Mouse (Mus musculus) embryonic facial prominence, embryonic 11.5 days (tissue): Measurements from ENCODE around the gene Slc16a7. TPM values are rescaled to one million over a fixed set of nuclear protein-coding genes. Genes with fewer than 3 reads are reported as not detected.

Experiments used
- ATAC-seq: fragments of 200-750 bp; cut with Nextera tagmentation; replicated peaks from 2 replicates; pipeline ENCODE4 v1.8.0; 2017; ENCODE audit warnings: low read depth; ENCODE audit not compliant: insufficient number of reproducible peaks, low FRiP score, low TSS enrichment
- DNase-seq: peaks from one replicate; pipeline ENCODE4 v3.0.0-alpha.2; 2015; ENCODE audit warnings: low spot score
- H3K27ac ChIP-seq: fragments of 300-500 bp; sonication (generic); replicated peaks from 2 replicates; pipeline ENCODE4 v1.5.1; 2014; ENCODE audit warnings: mild to moderate bottlenecking, low read depth, low read length, control low read depth
- H3K27me3 ChIP-seq: fragments of 300-500 bp; sonication (generic); 2 replicates; pipeline ENCODE4 v1.6.1; 2014; ENCODE audit warnings: mild to moderate bottlenecking, low read length, moderate library complexity, mixed read lengths; ENCODE audit not compliant: control insufficient read depth, insufficient read depth
- H3K36me3 ChIP-seq: fragments of 300-500 bp; sonication (generic); replicated peaks from 2 replicates; pipeline ENCODE4 v1.6.1; 2014; ENCODE audit warnings: low read depth, mild to moderate bottlenecking, low read length, moderate library complexity, mixed read lengths; ENCODE audit not compliant: control insufficient read depth, insufficient read depth
- H3K4me1 ChIP-seq: fragments of 300-500 bp; sonication (generic); 2 replicates; pipeline ENCODE4 v1.6.1; 2014; ENCODE audit warnings: low read length, mixed read lengths; ENCODE audit not compliant: control insufficient read depth, insufficient read depth
- H3K4me2 ChIP-seq: fragments of 300-500 bp; sonication (generic); 2 replicates; pipeline ENCODE4 v1.6.1; 2014; ENCODE audit warnings: low read depth, mild to moderate bottlenecking, control low read depth, low read length, moderate library complexity
- H3K4me3 ChIP-seq: fragments of 300-500 bp; sonication (generic); 2 replicates; pipeline ENCODE4 v1.5.1; 2014; ENCODE audit warnings: low read depth, low read length, control low read depth
- H3K9ac ChIP-seq: fragments of 300-500 bp; sonication (generic); replicated peaks from 2 replicates; pipeline ENCODE4 v1.6.1; 2014; ENCODE audit warnings: mild to moderate bottlenecking, control low read depth, low read length
- H3K9me3 ChIP-seq: fragments of 300-500 bp; sonication (generic); replicated peaks from 2 replicates; pipeline ENCODE4 v1.6.1; 2016; ENCODE audit warnings: mild to moderate bottlenecking, low read length, inconsistent platforms, mixed read lengths; ENCODE audit not compliant: control insufficient read depth
- WGBS: fragments of 180-500 bp; shearing (Covaris S2); extraction: QIAGEN DNeasy Blood & Tissue Kit; methylation state at CpG from one replicate; pipeline ENCODE4 v1.1.7; 2014; 5-methylcytosine and 5-hydroxymethylcytosine counted together
- polyA plus RNA-seq: library from polyadenylated mRNA; unstranded; fragments of >200 nt; fragmentation: Nextera tagmentation; extraction: Ambion mirVana; gene quantifications from 2 replicates; pipeline ENCODE4 v1.2.1, GENCODE M21; 2014

Gene Slc16a7
- polyA plus RNA-seq, 1 experiment from 2014 or later: 3.9 TPM

DNA sequence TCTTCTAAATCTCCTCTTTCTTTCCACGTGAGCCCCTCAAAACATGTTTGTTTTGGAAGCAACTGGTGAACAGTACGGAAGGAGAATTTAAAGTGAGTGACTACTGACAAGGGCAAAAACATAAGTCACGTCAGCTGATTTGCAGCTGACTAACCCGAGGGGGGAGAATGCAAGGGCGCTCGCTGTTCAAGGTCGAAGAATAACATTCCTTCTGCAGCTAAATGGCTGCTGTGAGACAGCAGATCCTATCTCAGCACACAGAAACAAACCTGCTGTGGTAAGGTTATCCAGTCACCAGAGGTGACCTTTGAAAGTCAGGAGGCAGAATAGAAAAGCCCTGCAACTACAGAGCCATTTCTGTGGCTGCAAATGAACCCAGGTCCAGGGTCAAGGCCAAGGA, 47.1 kb downstream of the Slc16a7 start:
- WGBS: 56% methylated on average over 7 of the region's 7 CpGs
- no peak for ATAC-seq
- H3K9ac ChIP-seq: no peak overlapping the region

GRCm38 (mm10) chr10:125333799-125334198, 55.5 kb downstream of the Slc16a7 start:
- H3K27me3 ChIP-seq: no peaks in the 10 kb centered on the region
- no peaks in the 10 kb centered on the region for H3K36me3 ChIP-seq
- no peaks in the 10 kb centered on the region for H3K4me1 ChIP-seq
- H3K4me3 ChIP-seq: no peak overlapping the region
- no peak overlapping the region for H3K4me2 ChIP-seq
- no peak overlapping the region for H3K9ac ChIP-seq
- no peak overlapping the region for H3K27ac ChIP-seq
- no peaks in the 10 kb centered on the region for H3K9me3 ChIP-seq
- 82% methylated on average over 5 of the region's 5 CpGs for WGBS
- DNase-seq (no peak), ATAC-seq (no peak)

More for the DNA sequence above, 47.1 kb downstream of the Slc16a7 start:
- no peaks in the 10 kb centered on the region for H3K9me3 ChIP-seq
- no peak for DNase-seq
- H3K4me1 ChIP-seq: no peaks in the 10 kb centered on the region
- H3K27me3 ChIP-seq: no peaks in the 10 kb centered on the region
- H3K4me3 ChIP-seq: no peak overlapping the region
- H3K27ac ChIP-seq: no peak overlapping the region
- H3K4me2 ChIP-seq: no peak overlapping the region
- no peaks in the 10 kb centered on the region for H3K36me3 ChIP-seq

DNA sequence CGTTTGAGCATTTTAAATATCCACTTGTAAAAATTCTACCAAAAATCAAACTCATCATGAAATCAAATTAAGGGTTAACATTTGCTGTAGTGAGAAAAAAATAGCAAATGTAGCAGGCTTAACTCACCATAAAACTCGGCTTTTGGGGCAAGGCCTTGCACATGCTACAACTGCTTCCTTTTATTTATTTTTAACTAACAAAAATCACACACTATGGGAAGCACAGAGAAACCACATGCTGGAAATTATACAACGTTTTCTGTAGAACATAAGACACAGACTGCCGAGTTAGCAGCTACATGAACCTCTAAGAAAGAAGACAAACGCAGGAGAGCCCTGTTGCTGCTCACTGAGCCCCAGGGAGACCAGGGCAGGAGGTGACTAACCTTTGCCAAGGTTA, 57.9 kb downstream of the Slc16a7 start:
- no peak overlapping the region for H3K4me3 ChIP-seq
- H3K4me1 ChIP-seq: no peaks in the 10 kb centered on the region
- no peak for DNase-seq
- no peak overlapping the region for H3K9ac ChIP-seq
- no peaks in the 10 kb centered on the region for H3K27me3 ChIP-seq
- ATAC-seq: no peak
- H3K36me3 ChIP-seq: no peaks in the 10 kb centered on the region
- H3K9me3 ChIP-seq: no peaks in the 10 kb centered on the region
- no peak overlapping the region for H3K27ac ChIP-seq
- no peak overlapping the region for H3K4me2 ChIP-seq
- WGBS: 45% methylated on average over 5 of the region's 5 CpGs

GRCm38 (mm10) chr10:125328331-125329063, 60.8 kb downstream of the Slc16a7 start:
- Histone ChIP-seq H3K4me3 (peak overlapping the region; percentile 11; the same call in 1 of the 2 replicates), H3K27me3 (no peaks in the 10 kb centered on the region), H3K36me3 (no peaks in the 10 kb centered on the region), H3K9ac (no peak overlapping the region; the same call in 1 of the 2 replicates), H3K27ac (peak overlapping the region; percentile 41; the same call in 1 of the 2 replicates), H3K4me1 (no peaks in the 10 kb centered on the region), H3K9me3 (no peaks in the 10 kb centered on the region), H3K4me2 (peak overlapping the region; percentile 24)
- DNase-seq (peak; percentile 67), ATAC-seq (peak; percentile 81)
- 19% methylated on average over 16 of the region's 16 CpGs for WGBS

GRCm38 (mm10) chr10:125324871-125325565, 64.2 kb downstream of the Slc16a7 start:
- no peak for ATAC-seq
- no peak overlapping the region for H3K4me2 ChIP-seq
- H3K9me3 ChIP-seq: no peaks in the 10 kb centered on the region
- no peaks in the 10 kb centered on the region for H3K36me3 ChIP-seq
- 87% methylated on average over 7 of the region's 7 CpGs for WGBS
- H3K4me3 ChIP-seq: no peak overlapping the region
- H3K9ac ChIP-seq: no peak overlapping the region
- H3K27me3 ChIP-seq: no peaks in the 10 kb centered on the region
- no peaks in the 10 kb centered on the region for H3K4me1 ChIP-seq
- DNase-seq: no peak
- H3K27ac ChIP-seq: no peak overlapping the region

- no peak overlapping the region for H3K4me2 ChIP-seq
- no peak overlapping the region for H3K27ac ChIP-seq
- H3K9me3 ChIP-seq: no peaks in the 10 kb centered on the region
- DNase-seq (no peak), ATAC-seq (no peak; the same call in 1 of the 2 replicates)
- H3K9ac ChIP-seq: no peak overlapping the region
- no peaks in the 10 kb centered on the region for H3K27me3 ChIP-seq
- WGBS: 81% methylated on average over 13 of the region's 13 CpGs
- no peaks in the 10 kb centered on the region for H3K4me1 ChIP-seq
- H3K4me3 ChIP-seq: no peak overlapping the region
- no peaks in the 10 kb centered on the region for H3K36me3 ChIP-seq
Observed at GRCm38 (mm10) chr10:125324149-125324834, 65.0 kb downstream of the Slc16a7 start.

- DNase-seq (no peak), ATAC-seq (no peak)
- WGBS: 83% methylated on average over 11 of the region's 11 CpGs
- no peak overlapping the region for H3K9ac ChIP-seq
- no peaks in the 10 kb centered on the region for H3K4me1 ChIP-seq
- no peaks in the 10 kb centered on the region for H3K36me3 ChIP-seq
- H3K27me3 ChIP-seq: no peaks in the 10 kb centered on the region
- no peak overlapping the region for H3K27ac ChIP-seq
- H3K4me3 ChIP-seq: no peak overlapping the region
- no peak overlapping the region for H3K4me2 ChIP-seq
- no peaks in the 10 kb centered on the region for H3K9me3 ChIP-seq
Observed at GRCm38 (mm10) chr10:125321446-125322428, 67.5 kb downstream of the Slc16a7 start.
